Mouse (Mus musculus) embryonic fibroblast, embryonic 13.5 days (primary cell): ENCODE data around the gene Gstp2. TPM values are rescaled to one million over a fixed set of nuclear protein-coding genes. Genes with fewer than 3 reads are reported as not detected.
A peak's percentile ranks its signal among the peaks of the same experiment; 100 is the strongest.

Experiments used
- H3K27ac ChIP-seq: 2 replicates; pipeline ENCODE4 v1.5.1; 2012; ENCODE audit warnings: low read length, control low read depth, inconsistent platforms; ENCODE audit not compliant: insufficient read depth
- H3K4me1 ChIP-seq: 2 replicates; pipeline ENCODE4 v1.6.1; 2011; ENCODE audit warnings: low read length; ENCODE audit not compliant: control insufficient read depth, insufficient read depth
- H3K4me3 ChIP-seq: 2 replicates; pipeline ENCODE4 v1.5.1; 2011; ENCODE audit warnings: mild to moderate bottlenecking, control low read depth, low read length; ENCODE audit not compliant: insufficient read depth
- CTCF ChIP-seq: IDR thresholded peaks from 2 replicates; pipeline ENCODE4 v1.5.1; 2011; ENCODE audit warnings: mild to moderate bottlenecking, control low read depth, low read length, moderate library complexity, borderline replicate concordance; ENCODE audit not compliant: insufficient read depth
- POLR2A ChIP-seq: IDR thresholded peaks from 2 replicates; pipeline ENCODE4 v1.6.1; 2011; ENCODE audit warnings: low read depth, mild to moderate bottlenecking, control low read depth, low read length, moderate library complexity
- polyA plus RNA-seq: library from polyadenylated mRNA; stranded (reverse); fragments of >200 nt; gene quantifications from 2 replicates; pipeline ENCODE4 v1.2.4, GENCODE M21; 2011; ENCODE audit warnings: low read depth; ENCODE audit not compliant: missing spikeins, insufficient read length

The Gstp2 gene
- polyA plus RNA-seq, 1 experiment, result 3.1 TPM

- no peaks in the 10 kb centered on the region for H3K4me1 ChIP-seq
- H3K27ac ChIP-seq, result no peak overlapping the region
- H3K4me3 ChIP-seq, result no peak overlapping the region; the same call in 1 of the 2 replicates
- TF ChIP-seq CTCF (no peak), POLR2A (no peak)
Observed at GRCm38 (mm10) chr19:4036327-4037045, 9.3 kb downstream of the Gstp2 start.

DNA sequence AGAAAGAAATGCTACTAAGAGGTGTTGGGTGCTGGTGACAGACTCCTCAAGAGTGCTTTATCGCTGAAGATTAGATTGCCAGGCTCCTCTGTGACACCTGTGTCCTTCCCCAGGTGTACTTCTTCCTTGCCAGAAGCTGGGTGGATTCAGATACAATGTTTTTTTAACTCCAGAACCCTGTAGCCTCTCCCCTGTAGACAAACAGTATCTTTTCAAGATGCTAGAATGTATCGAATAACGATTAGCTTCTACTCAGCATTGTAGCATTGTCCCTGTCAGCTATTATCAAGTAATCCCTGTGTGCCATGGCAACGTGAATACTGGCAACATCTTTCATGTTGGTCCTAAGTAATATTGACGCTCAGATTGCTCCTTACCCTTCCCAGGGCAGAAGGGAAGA is 12.1 kb downstream of the Gstp2 start:
- Histone ChIP-seq H3K27ac (no peak overlapping the region), H3K4me1 (no peaks in the 10 kb centered on the region), H3K4me3 (no peak overlapping the region)
- no peak for TF ChIP-seq CTCF
- no peak for TF ChIP-seq POLR2A

DNA sequence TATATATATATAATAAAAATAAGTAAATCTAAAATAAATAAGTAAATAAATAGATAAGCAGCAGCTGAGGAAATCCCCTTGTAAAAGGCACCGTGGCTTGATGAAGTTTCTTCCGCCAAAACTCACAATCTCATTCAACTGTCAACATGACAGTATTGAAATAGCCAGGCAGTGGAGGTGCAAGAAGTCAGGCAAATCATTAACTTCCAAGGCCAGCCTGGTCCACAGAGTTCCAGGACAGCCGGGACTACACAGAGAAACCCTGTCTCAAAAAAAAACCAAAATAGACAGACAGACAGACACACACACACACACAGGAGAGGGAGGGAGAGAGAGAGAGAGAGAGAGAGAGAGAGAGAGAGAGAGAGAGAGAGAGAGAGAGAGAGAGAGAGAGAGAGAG is 12.5 kb downstream of the Gstp2 start:
- TF ChIP-seq CTCF (no peak), POLR2A (no peak)
- H3K4me1 ChIP-seq, result no peaks in the 10 kb centered on the region
- H3K27ac ChIP-seq, result no peak overlapping the region
- H3K4me3 ChIP-seq, result no peak overlapping the region

DNA sequence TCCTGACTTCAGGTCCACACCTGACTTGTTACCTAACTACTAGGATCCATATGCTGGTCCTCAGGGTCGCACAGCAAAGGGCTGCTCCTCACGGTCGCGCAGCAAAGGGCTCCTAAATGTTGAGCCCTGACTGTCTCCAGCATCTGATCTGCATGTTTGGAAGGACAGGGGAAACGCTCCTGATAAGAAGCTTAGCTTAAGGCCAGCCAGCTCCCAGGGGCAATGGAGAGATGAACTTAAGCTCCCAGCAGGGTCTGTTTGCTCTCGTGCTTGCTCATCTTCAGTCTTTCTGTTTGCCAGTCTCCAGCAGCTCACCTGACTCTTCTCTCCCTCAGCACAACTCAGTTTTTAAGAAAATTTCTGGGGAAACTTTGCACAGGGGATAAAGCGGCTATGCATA is 13.2 kb downstream of the Gstp2 start:
- TF ChIP-seq CTCF (no peak), POLR2A (no peak)
- Histone ChIP-seq H3K27ac (no peak overlapping the region), H3K4me1 (no peaks in the 10 kb centered on the region), H3K4me3 (no peak overlapping the region)

GRCm38 (mm10) chr19:4027576-4027975 is 18.2 kb downstream of the Gstp2 start:
- TF ChIP-seq POLR2A, result no peak
- TF ChIP-seq CTCF, result no peak
- Histone ChIP-seq H3K4me3 (no peak overlapping the region), H3K4me1 (no peaks in the 10 kb centered on the region), H3K27ac (no peak overlapping the region)

- TF ChIP-seq POLR2A, result no peak
- no peak for TF ChIP-seq CTCF
- H3K4me3 ChIP-seq, result no peak overlapping the region
Observed at GRCm38 (mm10) chr19:4023185-4023584, 22.6 kb downstream of the Gstp2 start.

GRCm38 (mm10) chr19:4018743-4019583 is 26.9 kb downstream of the Gstp2 start:
- Histone ChIP-seq H3K4me1 (no peaks in the 10 kb centered on the region), H3K27ac (no peak overlapping the region), H3K4me3 (no peak overlapping the region)
- TF ChIP-seq CTCF (peak; percentile 58; the same call in 1 of the 2 replicates), POLR2A (no peak)

More at GRCm38 (mm10) chr19:4023185-4023584, 22.6 kb downstream of the Gstp2 start:
- Histone ChIP-seq H3K27ac (no peak overlapping the region), H3K4me1 (no peaks in the 10 kb centered on the region)

DNA sequence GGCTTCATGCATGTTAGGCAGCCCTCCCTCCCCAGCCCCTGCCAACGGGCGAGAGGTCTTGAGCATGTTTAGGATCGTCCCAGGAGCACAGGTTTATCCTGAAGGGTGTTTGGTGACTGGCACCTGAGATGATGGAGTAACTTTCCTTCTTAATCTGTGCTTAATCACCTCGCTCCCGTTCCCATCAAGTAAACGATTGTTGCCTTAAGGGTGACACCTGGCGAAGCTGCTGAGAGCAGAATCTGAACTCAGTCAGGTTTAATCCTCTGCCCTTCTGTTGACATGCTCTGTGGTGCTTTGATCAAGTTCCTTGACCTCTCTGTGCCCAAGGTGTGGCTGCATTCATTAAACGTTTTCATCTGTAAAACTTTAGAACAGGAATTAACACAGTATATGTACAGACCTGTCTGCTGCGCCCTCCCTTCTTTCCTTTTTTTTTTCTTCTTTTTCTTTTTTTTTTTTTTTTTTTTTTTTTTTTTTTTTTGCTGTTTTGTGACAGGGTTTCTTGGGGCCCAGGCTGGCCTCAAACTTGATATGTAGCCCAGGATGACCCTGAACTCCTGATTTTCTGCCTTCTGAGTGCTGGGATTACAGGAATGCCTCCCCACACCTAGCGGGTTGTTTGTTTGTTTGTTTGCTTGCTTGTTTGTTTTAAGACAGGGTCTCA is 27.8 kb downstream of the Gstp2 start:
- Histone ChIP-seq H3K4me3 (no peak overlapping the region), H3K4me1 (no peaks in the 10 kb centered on the region)
- TF ChIP-seq POLR2A (no peak), CTCF (no peak)

GRCm38 (mm10) chr19:4015635-4016034 is 30.2 kb downstream of the Gstp2 start:
- Histone ChIP-seq H3K4me1 (peaks cover 2% of the 10 kb centered on the region; the same call in 1 of the 2 replicates), H3K27ac (no peak overlapping the region), H3K4me3 (no peak overlapping the region)
- TF ChIP-seq POLR2A, result no peak
- no peak for TF ChIP-seq CTCF

More for the DNA sequence above, 27.8 kb downstream of the Gstp2 start:
- H3K27ac ChIP-seq, result no peak overlapping the region
